In genomic region chr11:106428556-106428955, GRCm38 (mm10) we compare ENCODE assay signal across 22 mouse cellular contexts.
"Had no signal": no experiment of that assay in that cellular context is flagged by ENCODE, and none has a peak within 500 bp of the region (broad histone marks: within the 10 kb centered on the region; RNA-seq: fewer than 3 reads in every experiment).

No protein-coding gene starts in this region.

- H3K9ac ChIP-seq: kidney, embryonic 15.5 days; limb, embryonic 12.5 days; limb, embryonic 15.5 days; lung, embryonic 14.5 days; midbrain, embryonic 15.5 days; neural tube, embryonic 12.5 days; neural tube, embryonic 15.5 days had no signal

- ATAC-seq: lung, postnatal 0 days; midbrain, embryonic 15.5 days had no signal

- H3K4me2 ChIP-seq: kidney, embryonic 15.5 days; limb, embryonic 12.5 days; limb, embryonic 15.5 days; lung, embryonic 14.5 days; midbrain, embryonic 15.5 days; neural tube, embryonic 12.5 days; neural tube, embryonic 15.5 days had no signal

- H3K9me3 ChIP-seq: kidney, embryonic 15.5 days; limb, embryonic 12.5 days; limb, embryonic 15.5 days; midbrain, embryonic 10.5 days; midbrain, embryonic 15.5 days; neural tube, embryonic 12.5 days; neural tube, embryonic 15.5 days had no signal

- H3K4me1 ChIP-seq: kidney, embryonic 15.5 days; limb, embryonic 12.5 days; limb, embryonic 15.5 days; midbrain, embryonic 10.5 days; midbrain, embryonic 15.5 days; neural tube, embryonic 12.5 days; neural tube, embryonic 15.5 days had no signal

- H3K27ac ChIP-seq: kidney, embryonic 15.5 days; left cerebral cortex, adult 2 months; limb, embryonic 12.5 days; limb, embryonic 15.5 days; midbrain, embryonic 10.5 days; midbrain, embryonic 15.5 days; neural tube, embryonic 12.5 days; neural tube, embryonic 15.5 days; stomach, postnatal 0 days had no signal

- H3K36me3 ChIP-seq: midbrain, embryonic 10.5 days; midbrain, embryonic 15.5 days had no signal

- DNase-seq: kidney, adult 11 months; kidney, adult 8-10 months; kidney, postnatal 10 days; kidney, postnatal 36 days; layer of hippocampus, postnatal 36 days; lung, embryonic 14.5 days; right cerebral cortex, adult 18-20 months; right cerebral cortex, postnatal 14 days; right cerebral cortex, postnatal 4 days; thymus, adult 2 months; thymus, postnatal 14 days; thymus, postnatal 4 days had no signal

- H3K4me3 ChIP-seq: kidney, embryonic 15.5 days; left cerebral cortex, adult 2 months; limb, embryonic 12.5 days; limb, embryonic 15.5 days; midbrain, embryonic 10.5 days; midbrain, embryonic 15.5 days; neural tube, embryonic 12.5 days; neural tube, embryonic 15.5 days had no signal

- H3K27me3 ChIP-seq: kidney, embryonic 15.5 days; limb, embryonic 12.5 days; limb, embryonic 15.5 days; midbrain, embryonic 15.5 days; neural tube, embryonic 12.5 days; neural tube, embryonic 15.5 days had no signal
